8 mouse cellular contexts compared by ENCODE assay signal in the genomic region with DNA sequence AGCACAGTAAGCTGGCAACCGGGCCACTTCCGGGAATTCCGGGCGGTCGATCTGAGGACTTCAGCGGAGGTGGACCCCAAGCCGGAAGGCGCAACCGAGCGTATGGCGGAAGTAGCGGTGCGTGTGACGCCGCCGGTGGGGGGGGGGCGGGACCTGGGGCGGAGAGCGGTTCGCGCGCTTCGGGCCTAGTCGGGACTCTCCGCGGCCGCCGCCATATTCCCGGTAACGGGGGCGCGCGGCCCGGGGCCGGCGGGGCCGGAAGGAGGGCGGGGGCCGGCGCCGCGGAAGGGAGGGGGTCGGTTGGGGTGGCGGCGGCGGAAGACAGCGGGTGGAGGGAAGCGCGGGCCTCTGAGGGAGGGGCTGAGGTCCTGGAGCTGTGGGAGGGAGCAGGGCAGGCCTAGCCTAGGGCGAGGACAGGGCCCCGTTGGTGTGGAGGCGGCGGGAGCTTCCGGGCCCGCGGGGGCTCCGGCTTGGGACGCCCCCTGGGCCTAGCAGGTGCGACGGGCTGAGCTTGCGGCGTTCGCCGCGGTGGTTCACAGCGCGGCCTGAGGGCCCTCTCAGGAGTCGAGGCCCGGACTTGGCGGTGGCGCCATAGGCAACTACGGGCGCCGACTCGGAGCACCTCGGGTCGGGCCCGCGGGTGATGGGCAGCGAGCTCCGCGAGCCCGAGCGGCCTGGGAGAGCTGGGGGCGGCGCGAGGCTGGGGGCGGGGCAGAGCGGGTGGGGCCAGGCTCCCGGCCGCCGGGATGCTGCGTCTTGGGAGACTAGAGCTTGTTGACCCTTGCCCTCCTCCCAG. TPM values are rescaled to one million over a fixed set of nuclear protein-coding genes. Genes with fewer than 3 reads are reported as not detected.
DNase-seq lines count a peak whose midpoint lies in the region; ATAC-seq and TF ChIP-seq lines count a peak whose summit lies in the region.

A gene (plus strand): TSS at position 161 of the 796 bp plus-strand sequence.

- CTCF ChIA-PET in Patski (lab: Charles Lee), result interaction anchor here (1.1 to 2.3 kb wide), 5 partner anchors 11 to 77 kb away, joined by 3 to 8 read pairs (median 4); no protein-coding TSS in a partner anchor

- 0% methylated on average over 66 of the region's 93 CpGs for WGBS in hindbrain, embryonic 13.5 days

- H3K9me3 ChIP-seq in hindbrain, embryonic 13.5 days, result no peaks in the 10 kb centered on the region

- peaks cover 38% of the 10 kb centered on the region for H3K4me1 ChIP-seq in hindbrain, embryonic 13.5 days (replicated peaks)

- POLR2A ChIA-PET in Patski (lab: Charles Lee), result interaction anchor here (0.6 to 1.3 kb wide), 7 partner anchors 11 to 291 kb away, joined by 3 to 4 read pairs (median 3); a partner anchor contains a TSS

- peak within 1 kb of the TSS; percentile 98 for H3K27ac ChIP-seq in hindbrain, embryonic 13.5 days

- peak within 1 kb of the TSS; percentile 96 for H3K4me3 ChIP-seq in hindbrain, embryonic 13.5 days

- peak within 1 kb of the TSS; percentile 99 for H3K9ac ChIP-seq in hindbrain, embryonic 13.5 days

- TF ChIP-seq CTCF in Patski (IDR thresholded peaks at IDR 0.05), result no peak

- ATAC-seq in Patski, result peak; percentile 83
- peak; percentile 93 for ATAC-seq in hindbrain, embryonic 13.5 days (ENCODE audit: low FRiP score)

- peak; percentile 58 for DNase-seq in Patski (ENCODE audit: low read depth, low spot score)
- DNase-seq in cerebellum, postnatal 14 days, result peak; percentile 92 to 94
- peak; percentile 82 to 84 for DNase-seq in frontal cortex, postnatal 14 days (ENCODE audit: low spot score in 2 of 2)
- peak; percentile 72 to 79 for DNase-seq in layer of hippocampus, postnatal 25 days (ENCODE audit: extremely low spot score in 1 of 2, low spot score in 1 of 2)
- peak; percentile 92 for DNase-seq in lung, postnatal 25 days (ENCODE audit: low spot score)
- DNase-seq in retina, embryonic 14.5 days (ENCODE audit: low spot score), result peak; percentile 92
- peak; percentile 92 for DNase-seq in thymus, postnatal 4 days

- in situ Hi-C loops in Patski (cut with MboI; ENCODE audit: low pct_unique_long_range_greater_than_20kb), result no loop called here

- H3K36me3 ChIP-seq in hindbrain, embryonic 13.5 days, result peaks cover 16% of the 10 kb centered on the region

- peak within 1 kb of the TSS; percentile 77 for H3K4me2 ChIP-seq in hindbrain, embryonic 13.5 days

- H3K27me3 ChIP-seq in Patski, result no peaks in the 10 kb centered on the region
- H3K27me3 ChIP-seq in hindbrain, embryonic 13.5 days, result no peaks in the 10 kb centered on the region

RNA-seq across cellular contexts. Expression of the gene that starts here (rescaled TPM):
- polyA plus RNA-seq in Patski (2021), result 71.9 TPM
- polyA plus RNA-seq in hindbrain, embryonic 13.5 days (2015; fragmentation: Nextera tagmentation; extraction: Ambion mirVana), result 49.0 and 52.8 TPM in 2 replicates
- 10 to 100 TPM; 65.9 to 72.2 TPM for total RNA-seq in layer of hippocampus, postnatal 25 days (2021)

Comparison
In these comparisons a context has a peak if more than half of its experiments do, and no peak if none do; other contexts are left out.
1. Peak in every context shown above with its lines: DNase-seq, ATAC-seq, H3K4me3 ChIP-seq and H3K27ac ChIP-seq.